Mouse (Mus musculus): ENCODE measurements around the gene D10Wsu102e. TPM values are rescaled to one million over a fixed set of nuclear protein-coding genes. Genes with fewer than 3 reads are reported as not detected.

Gene D10Wsu102e
- 1 to 10 TPM; 2.9 to 3.5 (median 3.3) TPM for total RNA-seq (2022)

GRCm38 (mm10) chr10:83359956-83360355 is at the start of gene D10Wsu102e:
Gene D10Wsu102e, plus strand, starts transcription at chr10:83360221.
- peak; percentile 96 to 97 for DNase-seq (ENCODE audit: low spot score in 2 of 2)

DNA sequence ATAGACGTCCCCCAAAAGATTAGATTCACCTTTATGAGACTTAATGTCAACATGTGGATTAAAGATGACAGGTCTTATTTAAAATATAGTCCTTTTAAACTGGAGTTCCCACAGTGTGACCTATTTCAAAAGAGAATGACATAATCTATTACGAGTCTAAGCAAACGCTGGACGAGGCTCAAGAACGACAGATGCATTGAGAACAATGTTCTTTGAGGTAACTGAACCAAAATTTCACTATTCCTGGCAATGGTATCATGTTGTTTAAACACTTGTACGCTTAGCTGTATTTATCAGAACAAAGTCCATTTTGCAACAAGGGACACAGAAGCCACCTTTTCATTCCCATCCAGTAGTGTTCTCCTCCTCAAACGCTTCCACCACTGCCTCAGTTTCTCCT is 49.7 kb upstream of the D10Wsu102e start:
- no peak for DNase-seq (ENCODE audit: low spot score in 2 of 2)

- DNase-seq (ENCODE audit: low spot score in 2 of 2) = no peak
Observed at GRCm38 (mm10) chr10:83313033-83313432, 47.0 kb upstream of the D10Wsu102e start.

DNA sequence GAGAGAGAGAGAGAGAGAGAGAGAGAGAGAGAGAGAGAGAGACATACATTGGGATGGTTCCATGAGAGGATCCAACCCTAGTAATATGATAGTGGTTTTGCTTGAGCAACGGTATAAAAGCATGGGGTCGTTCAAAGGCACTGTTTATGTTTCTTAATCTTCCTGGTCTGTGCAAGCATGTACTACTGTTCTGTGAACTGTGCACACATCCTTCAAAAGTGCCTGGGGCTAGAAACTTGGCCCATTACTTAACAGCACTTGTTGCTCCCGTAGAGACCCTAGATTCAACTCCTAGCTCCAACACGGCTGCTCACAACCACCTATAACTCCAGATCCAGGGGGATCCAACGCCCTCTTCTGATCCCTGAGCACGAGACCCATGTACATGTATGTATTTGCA is 39.6 kb upstream of the D10Wsu102e start:
- no peak for DNase-seq (ENCODE audit: low spot score in 2 of 2)

GRCm38 (mm10) chr10:83320870-83321269 is 39.2 kb upstream of the D10Wsu102e start:
- peak; percentile 30 to 44 for DNase-seq (ENCODE audit: low spot score in 2 of 2)

- DNase-seq (ENCODE audit: low spot score in 2 of 2) = no peak
Observed at GRCm38 (mm10) chr10:83321528-83321927, 38.5 kb upstream of the D10Wsu102e start.

- no peak for DNase-seq (ENCODE audit: low spot score in 2 of 2)
Observed at GRCm38 (mm10) chr10:83322551-83323100, 37.4 kb upstream of the D10Wsu102e start.

DNA sequence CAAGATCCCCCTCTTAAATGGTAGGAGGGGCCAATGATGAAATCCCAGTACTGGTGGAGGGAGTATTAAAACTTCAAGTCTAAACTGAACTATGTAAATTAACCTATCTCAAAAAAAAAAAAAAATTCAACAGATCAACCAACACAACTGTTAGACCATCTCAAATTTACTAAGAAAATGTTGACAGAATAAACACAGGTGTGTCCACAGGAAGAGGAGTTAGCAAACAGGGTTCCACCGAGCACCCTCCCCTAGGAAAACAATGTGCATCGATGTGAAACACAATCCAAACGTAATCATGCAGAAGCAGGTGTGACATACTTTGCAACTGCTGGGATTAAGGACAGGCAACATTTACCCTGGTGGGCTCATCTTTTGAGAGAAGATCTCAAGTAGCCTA is 35.1 kb upstream of the D10Wsu102e start:
- no peak for DNase-seq (ENCODE audit: low spot score in 2 of 2)

DNA sequence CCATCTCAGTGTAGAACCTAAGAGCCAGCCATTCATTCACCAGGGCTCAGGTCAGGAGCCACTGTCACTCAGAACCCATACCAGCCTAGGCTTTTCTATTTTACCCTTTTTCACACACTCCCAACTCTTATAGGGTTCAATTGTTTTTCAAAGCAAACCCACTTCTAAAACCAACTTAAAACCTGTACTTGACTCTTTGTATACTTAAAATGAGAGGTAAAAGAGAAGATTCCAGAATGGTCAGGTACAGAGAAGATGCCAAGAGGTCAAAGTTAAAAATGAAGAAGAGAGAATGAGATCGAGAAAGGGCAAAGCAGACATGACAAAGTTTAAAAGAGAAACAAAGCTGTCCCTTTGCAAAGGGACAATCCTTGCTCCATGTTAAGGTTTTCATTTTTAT is 34.1 kb upstream of the D10Wsu102e start:
- DNase-seq (ENCODE audit: low spot score in 2 of 2) = no peak

- no peak for DNase-seq (ENCODE audit: low spot score in 2 of 2)
Observed at GRCm38 (mm10) chr10:83326648-83327285, 33.3 kb upstream of the D10Wsu102e start.

DNA sequence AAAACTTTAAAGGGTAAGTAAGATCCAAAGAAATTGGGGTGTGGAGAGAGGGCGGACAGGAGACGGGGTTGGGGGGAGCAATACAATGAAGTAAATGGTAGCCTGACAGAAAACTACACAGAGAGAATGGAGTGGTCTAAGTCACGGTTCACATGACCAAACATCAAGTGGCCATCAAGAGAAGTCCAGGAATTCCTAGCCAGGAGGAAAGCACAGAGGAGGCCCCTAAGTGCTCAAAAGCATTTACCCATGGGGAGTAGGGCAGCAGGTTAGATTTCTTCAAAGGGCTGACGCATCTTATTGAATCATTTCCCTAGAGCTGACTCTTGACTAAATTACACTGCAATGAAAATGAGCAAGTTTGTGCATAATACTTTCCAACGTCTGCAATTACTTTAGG is 31.2 kb upstream of the D10Wsu102e start:
- no peak for DNase-seq (ENCODE audit: low spot score in 2 of 2)

DNA sequence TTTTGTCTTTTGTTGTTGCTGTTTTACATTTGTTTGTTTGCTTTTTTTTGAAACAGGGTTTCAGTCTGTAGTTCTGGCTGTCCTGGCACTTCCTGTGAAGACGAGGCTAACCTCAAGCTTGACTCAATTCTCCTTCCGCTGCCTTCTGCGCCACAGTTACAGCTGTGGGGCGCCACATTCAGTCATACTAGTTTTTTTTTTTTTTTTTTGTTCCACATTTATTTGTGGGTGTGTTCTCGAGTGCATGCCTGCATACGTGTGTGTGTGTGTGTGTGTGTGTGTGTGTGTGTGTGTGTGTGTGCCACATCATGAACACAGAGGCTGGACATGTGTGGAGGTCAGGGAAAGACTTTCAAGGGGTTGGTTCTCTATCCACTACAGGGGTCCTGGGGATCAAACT is 29.7 kb upstream of the D10Wsu102e start:
- no peak for DNase-seq (ENCODE audit: low spot score in 2 of 2)

DNA sequence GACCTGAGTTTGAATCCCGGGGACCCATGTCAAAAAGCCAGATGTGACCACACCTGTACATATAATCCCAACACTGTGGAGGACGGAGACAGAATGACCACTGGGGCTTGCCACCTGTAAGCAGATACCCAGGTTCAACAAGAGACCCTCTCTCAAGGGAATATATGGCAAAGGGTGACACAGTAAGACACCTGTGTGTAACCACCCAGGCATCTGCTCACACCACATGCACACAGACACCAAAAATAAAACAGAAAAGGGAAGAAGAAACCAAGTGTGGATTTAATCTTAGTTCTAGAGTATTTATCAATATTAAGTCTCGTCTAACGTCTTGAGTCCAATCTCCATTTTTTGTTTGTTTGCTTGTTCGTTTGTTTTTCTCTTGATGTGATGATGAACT is 28.2 kb upstream of the D10Wsu102e start:
- no peak for DNase-seq (ENCODE audit: low spot score in 2 of 2)

GRCm38 (mm10) chr10:83332581-83332980 is 27.4 kb upstream of the D10Wsu102e start:
- DNase-seq (ENCODE audit: low spot score in 2 of 2) = no peak

- no peak for DNase-seq (ENCODE audit: low spot score in 2 of 2)
Observed at GRCm38 (mm10) chr10:83336336-83336735, 23.7 kb upstream of the D10Wsu102e start.

DNA sequence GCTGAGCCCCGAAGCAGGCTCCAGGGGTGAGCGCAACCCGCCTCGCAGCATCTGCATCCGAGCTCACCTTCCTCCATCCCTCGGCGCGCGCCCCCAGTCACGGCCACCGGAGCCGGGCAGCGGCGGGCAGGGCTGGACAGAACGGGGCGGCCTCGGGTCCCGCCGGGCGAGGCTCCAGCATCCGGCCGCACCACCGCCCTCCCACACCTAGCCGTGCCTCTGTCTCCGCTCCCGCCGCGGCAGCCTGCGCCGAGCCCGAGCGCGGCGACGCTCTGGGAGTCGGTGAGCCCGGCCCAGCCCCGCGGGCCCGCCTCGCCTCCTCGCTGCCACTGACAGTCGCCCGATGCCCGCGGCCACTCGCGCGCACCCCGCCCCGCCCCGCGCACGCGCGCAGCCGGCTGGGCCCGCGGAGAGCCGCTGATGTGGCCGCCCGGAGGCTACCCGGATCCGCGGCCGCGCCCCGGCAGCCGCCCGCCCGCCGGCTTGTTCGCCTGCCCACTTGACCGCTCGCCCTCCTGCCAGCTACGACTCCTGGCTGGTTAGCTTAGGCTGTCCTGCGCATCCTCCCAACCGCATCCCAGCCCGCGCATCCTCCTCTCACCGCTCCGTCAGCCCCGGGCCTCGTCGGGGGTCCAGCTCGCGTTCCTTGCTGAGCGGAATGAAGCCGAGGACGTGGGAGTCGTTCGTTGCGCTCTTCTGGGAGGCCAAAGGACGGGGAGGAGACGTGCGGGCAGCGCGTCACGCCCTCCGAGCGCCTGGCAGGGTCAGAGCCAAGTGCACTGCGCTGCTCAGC is 22.7 kb upstream of the D10Wsu102e start, which contains the start of gene Slc41a2:
Gene Slc41a2, minus strand, starts transcription at position 724 of the 793 bp plus-strand sequence.
- DNase-seq (ENCODE audit: low spot score in 2 of 2) = peak in 1 of 2 experiments; percentile 63

GRCm38 (mm10) chr10:83337971-83338598 is 21.9 kb upstream of the D10Wsu102e start:
- no peak for DNase-seq (ENCODE audit: low spot score in 2 of 2)

DNA sequence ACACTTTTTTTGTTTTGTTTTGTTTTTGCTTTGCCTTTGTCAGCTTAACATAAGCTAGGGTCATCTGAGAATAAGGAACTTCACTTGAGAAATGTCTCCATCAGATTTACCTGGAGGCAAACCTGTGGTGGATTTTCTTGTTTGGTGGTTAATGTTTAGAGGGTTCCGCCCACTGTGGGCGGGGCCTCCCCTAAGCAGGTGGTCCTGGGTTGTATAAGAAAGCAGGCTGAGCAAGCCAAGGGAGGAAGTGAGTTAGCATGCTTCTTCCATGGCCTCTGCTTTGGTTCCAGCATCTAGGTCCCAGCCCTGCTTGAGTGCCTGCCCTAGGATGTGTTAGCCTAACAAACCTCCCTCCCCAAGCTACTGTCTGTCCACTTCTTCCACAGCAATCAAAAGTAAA is 18.8 kb upstream of the D10Wsu102e start:
- no peak for DNase-seq (ENCODE audit: low spot score in 2 of 2)

- peak; percentile 37 to 53 for DNase-seq (ENCODE audit: low spot score in 2 of 2)
Observed at GRCm38 (mm10) chr10:83343171-83343570, 16.9 kb upstream of the D10Wsu102e start.

GRCm38 (mm10) chr10:83343828-83344685 is 16.0 kb upstream of the D10Wsu102e start:
- DNase-seq (ENCODE audit: low spot score in 2 of 2) = no peak
